Mouse (Mus musculus) adrenal gland, adult 2 months (tissue): ENCODE data around the gene Hcrtr1. TPM values are rescaled to one million over a fixed set of nuclear protein-coding genes. Genes with fewer than 3 reads are reported as not detected.

ENCODE experiments used
- polyA plus RNA-seq: library from polyadenylated mRNA; depleted of rRNA; stranded (reverse); fragments of >200 nt; gene quantifications from 2 replicates; pipeline ENCODE4 v1.2.3, GENCODE M21; 2012; rRNA removed
- total RNA-seq, 2 experiments: library from RNA; stranded (reverse); gene quantifications; 2 replicates each; pipeline ENCODE4 v1.2.3; 2021

Hcrtr1 gene
- total and polyA plus RNA-seq, 3 experiments, result 0.69 to 7.6 (median 0.86) TPM

Other genes with a start within 250 kb of the Hcrtr1 start
- gene Spocd1, start 210.1 kb downstream of the Hcrtr1 start, total RNA-seq, result 1 to 10 TPM in 1 of 2 experiments, under 1 TPM in 1; 0.92 to 1.1 TPM
- gene Spocd1, start 210.1 kb downstream of the Hcrtr1 start, polyA plus RNA-seq, result 3.2 and 3.7 TPM in 2 replicates
- gene Adgrb2, start 154.5 kb downstream of the Hcrtr1 start, total RNA-seq, result 10 to 100 TPM; 18.7 to 24.9 TPM
- 87.5 and 105 TPM in 2 replicates for gene Adgrb2, start 154.5 kb downstream of the Hcrtr1 start, polyA plus RNA-seq
- 10 to 100 TPM in 1 of 2 experiments, 1 to 10 TPM in 1; 9.2 to 15.8 TPM for gene Col16a1, start 91.5 kb downstream of the Hcrtr1 start, total RNA-seq
- gene Col16a1, start 91.5 kb downstream of the Hcrtr1 start, polyA plus RNA-seq, result 15.7 and 23.4 TPM in 2 replicates
- gene Pef1, start 36.8 kb downstream of the Hcrtr1 start, total RNA-seq, result 10 to 100 TPM; 80.3 to 82.6 TPM
- gene Pef1, start 36.8 kb downstream of the Hcrtr1 start, polyA plus RNA-seq, result 180 and 181 TPM in 2 replicates
- 100 to 1,000 TPM; 115 to 136 TPM for gene Tinagl1, start 35.8 kb upstream of the Hcrtr1 start, total RNA-seq
- gene Tinagl1, start 35.8 kb upstream of the Hcrtr1 start, polyA plus RNA-seq, result 311 and 341 TPM in 2 replicates
- gene Gm853, start 83.0 kb upstream of the Hcrtr1 start, total RNA-seq, result not detected
- gene Gm853, start 83.0 kb upstream of the Hcrtr1 start, polyA plus RNA-seq, result not detected in 2 replicates
- gene Serinc2, start 139.8 kb upstream of the Hcrtr1 start, total RNA-seq, result 1 to 10 TPM in 1 of 2 experiments, under 1 TPM in 1; 0.93 to 1.0 TPM
- 6.2 and 7.1 TPM in 2 replicates for gene Serinc2, start 139.8 kb upstream of the Hcrtr1 start, polyA plus RNA-seq
- gene Fabp3, start 169.2 kb upstream of the Hcrtr1 start, total RNA-seq, result 100 to 1,000 TPM in 1 of 2 experiments, 10 to 100 TPM in 1; 51.1 to 150 TPM
- gene Fabp3, start 169.2 kb upstream of the Hcrtr1 start, polyA plus RNA-seq, result 19.0 and 24.8 TPM in 2 replicates
- not detected for gene Gm10570, start 169.3 kb upstream of the Hcrtr1 start, total RNA-seq
- 0.34 and 0.64 TPM in 2 replicates for gene Gm10570, start 169.3 kb upstream of the Hcrtr1 start, polyA plus RNA-seq
- gene Zcchc17, start 220.6 kb upstream of the Hcrtr1 start, total RNA-seq, result 10 to 100 TPM; 48.9 to 54.2 TPM
- gene Zcchc17, start 220.6 kb upstream of the Hcrtr1 start, polyA plus RNA-seq, result 57.2 and 71.3 TPM in 2 replicates
- gene Snrnp40, start 220.8 kb upstream of the Hcrtr1 start, total RNA-seq, result 10 to 100 TPM; 31.4 to 33.6 TPM
- 18.9 and 19.6 TPM in 2 replicates for gene Snrnp40, start 220.8 kb upstream of the Hcrtr1 start, polyA plus RNA-seq